Mouse (Mus musculus) kidney, postnatal 25 days (tissue): ENCODE measurements around the gene Srl.
A peak's percentile ranks its signal among the peaks of the same experiment; 100 is the strongest.

Experiments used
- DNase-seq, 2 experiments: peaks; one replicate each; pipeline ENCODE4 v3.0.0; 2021; ENCODE audit warnings: mixed read lengths in 2 of 2

The Srl gene

GRCm38 (mm10) chr16:4472687-4473086, 68.9 kb downstream of the Srl start:
- DNase-seq: peak in 1 of 2 experiments; percentile 52

GRCm38 (mm10) chr16:4469599-4470352, 71.8 kb downstream of the Srl start:
- peak; percentile 45 to 71 for DNase-seq

- DNase-seq: no peak
Observed at GRCm38 (mm10) chr16:4464529-4465089, 77.0 kb downstream of the Srl start.

DNA sequence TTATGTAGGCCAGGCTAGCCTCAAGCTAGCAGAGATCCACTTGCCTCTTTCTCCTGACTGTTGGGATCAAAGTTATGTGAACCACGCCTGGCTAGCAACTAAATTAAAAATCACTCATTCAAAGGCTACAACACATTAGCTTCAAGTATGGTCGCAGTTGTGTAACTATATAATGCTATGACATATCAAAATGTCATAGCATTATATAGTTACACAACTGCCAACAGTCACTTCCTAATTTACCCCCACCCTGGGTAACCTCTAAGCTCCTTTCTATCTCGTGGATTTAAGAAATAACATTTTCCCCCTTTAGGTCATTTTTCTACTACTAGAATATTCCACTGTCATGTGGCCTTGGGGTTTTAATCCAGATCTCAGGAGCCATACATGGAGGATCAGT, 83.7 kb downstream of the Srl start:
- DNase-seq: no peak

DNA sequence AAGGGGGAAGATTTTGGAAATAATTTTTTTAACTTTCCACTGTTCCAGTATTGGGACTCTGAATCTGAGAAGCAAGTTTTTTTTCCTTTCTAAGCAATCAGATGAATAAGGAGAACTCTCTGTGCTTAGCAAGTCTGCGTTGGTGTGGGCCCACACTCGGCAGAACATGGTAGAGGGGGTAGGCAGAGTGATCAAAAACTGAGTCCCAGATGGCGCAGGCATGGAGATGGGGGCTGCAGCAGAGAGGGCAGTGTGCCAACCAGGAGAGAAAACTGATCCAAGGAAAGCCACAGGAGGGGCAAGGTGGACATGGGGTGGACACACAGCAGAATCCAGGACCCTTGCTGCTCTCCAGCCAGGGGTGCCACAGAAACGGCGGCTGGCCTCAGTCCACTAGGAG, 85.2 kb downstream of the Srl start:
- no peak for DNase-seq

DNA sequence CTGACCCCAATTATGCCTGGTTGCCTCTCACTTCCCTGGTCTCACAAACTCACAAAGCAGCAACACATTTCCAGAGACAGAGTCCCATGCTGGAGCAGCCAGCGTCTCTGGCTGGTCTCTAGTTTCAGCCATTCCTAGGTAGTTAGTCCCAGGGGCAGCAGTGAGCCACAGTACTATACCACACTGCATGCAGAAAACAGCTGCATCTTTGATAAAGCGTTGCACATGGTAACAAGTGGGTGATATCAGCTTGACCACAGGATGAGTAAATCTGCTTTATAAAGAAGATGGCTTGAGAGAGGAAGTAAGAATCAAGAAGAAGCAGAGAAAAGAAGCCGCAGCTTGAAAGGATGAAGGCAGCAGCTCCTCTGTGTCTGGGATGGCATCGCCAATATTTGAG, 85.9 kb downstream of the Srl start:
- DNase-seq: no peak

DNA sequence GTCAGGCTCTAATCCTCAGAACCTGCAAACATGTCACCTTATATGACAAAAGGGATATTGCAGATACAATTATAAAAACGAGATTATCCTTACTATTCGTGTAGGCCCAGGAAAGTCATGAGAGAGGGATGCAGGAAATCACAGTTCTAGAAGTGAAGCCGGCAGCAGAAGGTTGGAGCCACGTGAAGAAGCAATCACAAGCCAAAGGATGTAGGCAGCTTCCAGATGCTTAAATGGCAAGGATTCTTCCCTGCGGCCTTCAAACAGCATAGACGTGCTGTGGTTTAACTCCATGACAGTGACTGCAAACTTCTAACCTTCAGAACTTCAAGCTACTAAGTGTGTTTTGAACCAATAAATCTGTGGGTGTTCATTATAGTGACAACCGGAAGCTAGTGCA, 87.1 kb downstream of the Srl start:
- no peak for DNase-seq

DNA sequence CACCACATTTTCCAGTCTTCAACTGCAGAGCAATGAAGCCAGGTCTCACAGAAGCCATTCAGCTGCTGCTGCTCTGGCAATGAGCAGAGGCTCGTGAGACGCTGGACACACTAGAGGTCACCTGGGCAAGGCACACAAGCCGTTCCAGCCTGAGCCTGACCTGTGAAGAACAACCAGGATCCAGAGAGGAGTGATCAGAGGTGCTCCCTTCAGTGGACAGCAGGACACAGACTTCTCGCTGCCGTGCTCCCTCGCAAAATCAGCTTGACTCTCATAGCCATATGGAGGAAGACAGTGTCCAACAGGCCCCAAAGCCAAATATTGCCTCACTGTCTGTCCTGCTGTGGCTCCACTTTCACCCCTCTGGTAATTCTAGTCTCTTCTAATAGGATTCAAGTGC, 92.2 kb downstream of the Srl start:
- no peak for DNase-seq

- peak; percentile 66 to 87 for DNase-seq
Observed at GRCm38 (mm10) chr16:4448235-4448634, 93.4 kb downstream of the Srl start.

DNA sequence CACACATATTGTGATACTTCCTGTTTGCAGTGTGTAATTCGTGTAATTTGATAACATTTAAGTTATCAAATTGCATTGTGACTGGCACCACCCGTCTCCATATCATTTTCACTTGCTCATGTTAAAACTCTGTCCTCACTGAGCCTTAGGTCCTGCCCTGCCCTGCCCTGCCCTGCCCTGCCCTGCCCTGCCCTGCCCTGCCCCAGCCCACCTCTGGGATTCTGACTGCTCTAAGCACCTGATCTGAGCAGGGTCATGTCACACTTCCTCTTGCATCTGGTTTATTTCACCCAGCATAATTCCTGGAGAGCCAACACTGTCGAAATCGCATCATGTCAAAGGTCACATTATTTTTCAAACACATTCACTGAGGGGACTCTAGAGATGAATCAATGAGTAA, 95.2 kb downstream of the Srl start:
- DNase-seq: no peak

GRCm38 (mm10) chr16:4444378-4444777, 97.2 kb downstream of the Srl start:
- peak in 1 of 2 experiments; percentile 38 for DNase-seq

GRCm38 (mm10) chr16:4439302-4440066, 102.1 kb downstream of the Srl start:
- DNase-seq: peak; percentile 65 to 82

GRCm38 (mm10) chr16:4436738-4437137, 104.9 kb downstream of the Srl start:
- DNase-seq: peak in 1 of 2 experiments; percentile 15

DNA sequence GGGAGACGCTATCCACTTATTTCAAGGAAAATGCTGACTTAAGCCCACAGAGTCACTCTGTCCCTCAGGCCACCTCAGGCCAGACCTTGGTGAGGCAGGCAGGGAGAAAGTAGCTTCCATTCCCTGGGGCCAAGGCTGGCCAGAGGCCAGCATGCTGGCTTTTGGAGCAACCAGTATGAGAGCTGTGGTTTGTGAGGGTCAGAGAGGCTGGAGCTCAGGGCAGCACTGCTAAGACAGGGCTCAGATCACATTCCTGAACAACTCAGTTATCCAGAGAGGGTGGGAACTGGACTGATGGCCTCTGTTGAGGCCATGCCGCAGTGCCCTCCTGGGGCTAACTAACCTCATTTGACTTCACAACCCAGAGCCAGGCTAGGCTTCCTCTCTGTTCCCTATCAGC, 106.2 kb downstream of the Srl start:
- DNase-seq: peak; percentile 26 to 59

- no peak for DNase-seq
Observed at GRCm38 (mm10) chr16:4431841-4432240, 109.8 kb downstream of the Srl start.

GRCm38 (mm10) chr16:4431013-4431412, 110.6 kb downstream of the Srl start:
- DNase-seq: no peak

DNA sequence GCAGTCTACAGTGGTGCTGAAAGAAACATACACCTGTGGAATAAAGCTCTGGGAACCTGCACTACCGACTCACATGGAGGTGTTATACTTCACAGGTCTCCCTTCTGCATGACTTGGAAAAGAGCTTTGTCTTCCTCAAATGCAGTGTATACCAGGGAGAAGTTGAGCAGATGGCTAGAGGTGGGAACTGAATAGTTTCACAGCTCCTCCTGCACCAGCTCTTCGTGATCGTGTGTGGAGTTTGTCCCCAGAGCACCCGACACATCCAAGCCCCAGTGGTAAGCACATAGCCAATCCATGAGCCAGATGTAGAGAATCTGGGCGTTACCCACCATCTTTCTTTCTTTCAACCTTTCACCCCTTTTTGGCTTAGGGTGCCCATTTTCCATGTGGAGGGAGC, 111.4 kb downstream of the Srl start:
- no peak for DNase-seq
